Mouse (Mus musculus) liver, embryonic 14.5 days (tissue): ENCODE results near the gene Aak1.

Source experiments
- CTCF ChIP-seq: IDR thresholded peaks from 2 replicates; pipeline ENCODE4 v1.5.1; 2016; ENCODE audit warnings: antibody characterized with exemption, low read depth, control low read depth
- EP300 ChIP-seq: IDR thresholded peaks from 2 replicates; pipeline ENCODE4 v1.6.1; 2016; ENCODE audit warnings: antibody characterized with exemption, low read depth

DNA sequence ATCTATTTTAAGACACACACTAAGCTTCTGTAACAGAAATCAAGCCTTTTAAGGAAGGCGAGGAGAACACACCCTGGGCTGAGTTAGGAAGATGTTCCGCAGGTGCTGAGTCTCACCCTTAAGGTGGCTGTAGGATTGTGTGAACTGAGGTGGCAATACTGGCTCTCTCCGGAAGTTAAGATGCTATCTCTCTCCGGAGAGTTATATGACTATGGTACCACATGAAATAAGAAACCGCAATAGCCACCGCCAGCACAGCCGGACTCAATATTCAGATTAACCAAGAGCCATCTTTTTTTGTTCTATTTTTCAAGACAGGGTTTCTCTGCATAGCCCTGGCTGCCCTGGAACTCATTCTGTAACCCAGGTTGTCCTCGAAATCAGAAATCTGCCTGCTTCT, 1.5 kb upstream of the Aak1 start:
- TF ChIP-seq CTCF (no peak), EP300 (no peak)
